Mouse (Mus musculus): Measurements from ENCODE around the gene Lrtm1. TPM values are rescaled to one million over a fixed set of nuclear protein-coding genes. Genes with fewer than 3 reads are reported as not detected.

Gene Lrtm1
- polyA plus RNA-seq, 1 experiment from 2014 or later, result not detected

- WGBS, result 63% methylated on average over 5 of the region's 5 CpGs
- Histone ChIP-seq H3K4me3 (ENCODE audit: low read depth, low read length) (no peak overlapping the region), H3K27ac (ENCODE audit: low read depth, low read length) (no peak overlapping the region), H3K4me2 (replicated peaks; ENCODE audit: low read depth) (no peak overlapping the region), H3K27me3 (replicated peaks; ENCODE audit: control insufficient read depth, insufficient read depth, low read length) (no peaks in the 10 kb centered on the region), H3K4me1 (replicated peaks; ENCODE audit: control insufficient read depth, insufficient read depth, low read length) (no peaks in the 10 kb centered on the region), H3K36me3 (ENCODE audit: control insufficient read depth, insufficient read depth) (no peaks in the 10 kb centered on the region), H3K9ac (ENCODE audit: low read depth, low read length) (no peak overlapping the region), H3K9me3 (ENCODE audit: control insufficient read depth) (no peaks in the 10 kb centered on the region)
- ATAC-seq, result no peak
- no peak for TF ChIP-seq CTCF (IDR thresholded peaks at IDR 0.05; ENCODE audit: low read depth)
Observed at GRCm38 (mm10) chr14:29015896-29016295, 2.1 kb upstream of the Lrtm1 start.

- ATAC-seq, result no peak
- Histone ChIP-seq H3K4me3 (ENCODE audit: low read depth, low read length) (no peak overlapping the region), H3K4me2 (replicated peaks; ENCODE audit: low read depth) (no peak overlapping the region), H3K27me3 (replicated peaks; ENCODE audit: control insufficient read depth, insufficient read depth, low read length) (no peaks in the 10 kb centered on the region), H3K9me3 (ENCODE audit: control insufficient read depth) (no peaks in the 10 kb centered on the region), H3K9ac (ENCODE audit: low read depth, low read length) (no peak overlapping the region), H3K4me1 (replicated peaks; ENCODE audit: control insufficient read depth, insufficient read depth, low read length) (no peaks in the 10 kb centered on the region), H3K36me3 (ENCODE audit: control insufficient read depth, insufficient read depth) (no peaks in the 10 kb centered on the region), H3K27ac (ENCODE audit: low read depth, low read length) (no peak overlapping the region)
- 66% methylated on average over 7 of the region's 7 CpGs for WGBS
- no peak for TF ChIP-seq CTCF (IDR thresholded peaks at IDR 0.05; ENCODE audit: low read depth)
Observed at GRCm38 (mm10) chr14:29018316-29019000, 450 bp downstream of the Lrtm1 start.

- no peak overlapping the region for H3K9ac ChIP-seq (ENCODE audit: low read depth, low read length)
- ATAC-seq, result no peak
- no peaks in the 10 kb centered on the region for H3K36me3 ChIP-seq (ENCODE audit: control insufficient read depth, insufficient read depth)
- no peaks in the 10 kb centered on the region for H3K9me3 ChIP-seq (ENCODE audit: control insufficient read depth)
- no peaks in the 10 kb centered on the region for H3K4me1 ChIP-seq (replicated peaks; ENCODE audit: control insufficient read depth, insufficient read depth, low read length)
- 80% methylated on average over 4 of the region's 4 CpGs for WGBS
- H3K27ac ChIP-seq (ENCODE audit: low read depth, low read length), result no peak overlapping the region
- H3K4me3 ChIP-seq (ENCODE audit: low read depth, low read length), result no peak overlapping the region
- H3K27me3 ChIP-seq (replicated peaks; ENCODE audit: control insufficient read depth, insufficient read depth, low read length), result no peaks in the 10 kb centered on the region
- H3K4me2 ChIP-seq (replicated peaks; ENCODE audit: low read depth), result no peak overlapping the region
- TF ChIP-seq CTCF (IDR thresholded peaks at IDR 0.05; ENCODE audit: low read depth), result no peak
Observed at GRCm38 (mm10) chr14:29021295-29021694, 3.3 kb downstream of the Lrtm1 start.

GRCm38 (mm10) chr14:29023246-29023645 lies 5.2 kb downstream of the Lrtm1 start:
- no peak for ATAC-seq
- WGBS, result 93% methylated on average over 4 of the region's 4 CpGs
- TF ChIP-seq CTCF (IDR thresholded peaks at IDR 0.05; ENCODE audit: low read depth), result no peak

GRCm38 (mm10) chr14:29025335-29025734 lies 7.3 kb downstream of the Lrtm1 start:
- ATAC-seq, result no peak
- WGBS, result 84% methylated on average over 6 of the region's 6 CpGs

More at GRCm38 (mm10) chr14:29023246-29023645, 5.2 kb downstream of the Lrtm1 start:
- Histone ChIP-seq H3K27ac (ENCODE audit: low read depth, low read length) (no peak overlapping the region), H3K9ac (ENCODE audit: low read depth, low read length) (no peak overlapping the region), H3K9me3 (ENCODE audit: control insufficient read depth) (no peaks in the 10 kb centered on the region), H3K4me2 (replicated peaks; ENCODE audit: low read depth) (no peak overlapping the region), H3K36me3 (ENCODE audit: control insufficient read depth, insufficient read depth) (no peaks in the 10 kb centered on the region), H3K27me3 (replicated peaks; ENCODE audit: control insufficient read depth, insufficient read depth, low read length) (no peaks in the 10 kb centered on the region), H3K4me3 (ENCODE audit: low read depth, low read length) (no peak overlapping the region), H3K4me1 (replicated peaks; ENCODE audit: control insufficient read depth, insufficient read depth, low read length) (no peaks in the 10 kb centered on the region)

GRCm38 (mm10) chr14:29027276-29027675 lies 9.3 kb downstream of the Lrtm1 start:
- no peak overlapping the region for H3K9ac ChIP-seq (ENCODE audit: low read depth, low read length)
- no peaks in the 10 kb centered on the region for H3K27me3 ChIP-seq (replicated peaks; ENCODE audit: control insufficient read depth, insufficient read depth, low read length)
- H3K9me3 ChIP-seq (ENCODE audit: control insufficient read depth), result no peaks in the 10 kb centered on the region
- ATAC-seq, result no peak
- TF ChIP-seq CTCF (IDR thresholded peaks at IDR 0.05; ENCODE audit: low read depth), result no peak
- H3K27ac ChIP-seq (ENCODE audit: low read depth, low read length), result no peak overlapping the region
- no peaks in the 10 kb centered on the region for H3K36me3 ChIP-seq (ENCODE audit: control insufficient read depth, insufficient read depth)
- no peaks in the 10 kb centered on the region for H3K4me1 ChIP-seq (replicated peaks; ENCODE audit: control insufficient read depth, insufficient read depth, low read length)
- H3K4me3 ChIP-seq (ENCODE audit: low read depth, low read length), result no peak overlapping the region
- H3K4me2 ChIP-seq (replicated peaks; ENCODE audit: low read depth), result no peak overlapping the region
- WGBS, result 89% methylated on average over 5 of the region's 5 CpGs

More at GRCm38 (mm10) chr14:29025335-29025734, 7.3 kb downstream of the Lrtm1 start:
- TF ChIP-seq CTCF (IDR thresholded peaks at IDR 0.05; ENCODE audit: low read depth), result no peak
- Histone ChIP-seq H3K36me3 (ENCODE audit: control insufficient read depth, insufficient read depth) (no peaks in the 10 kb centered on the region), H3K9me3 (ENCODE audit: control insufficient read depth) (no peaks in the 10 kb centered on the region), H3K4me3 (ENCODE audit: low read depth, low read length) (no peak overlapping the region), H3K9ac (ENCODE audit: low read depth, low read length) (no peak overlapping the region), H3K4me1 (replicated peaks; ENCODE audit: control insufficient read depth, insufficient read depth, low read length) (no peaks in the 10 kb centered on the region), H3K27ac (ENCODE audit: low read depth, low read length) (no peak overlapping the region), H3K4me2 (replicated peaks; ENCODE audit: low read depth) (no peak overlapping the region), H3K27me3 (replicated peaks; ENCODE audit: control insufficient read depth, insufficient read depth, low read length) (no peaks in the 10 kb centered on the region)

All from intestine, postnatal 0 days (tissue).